Mouse (Mus musculus) MEL (cell line): ENCODE measurements around the gene Vps26b.

Source experiments
- CTCF ChIP-seq, 3 experiments: IDR thresholded peaks in 2 of 3; conservative IDR thresholded peaks in 1 of 3; 2 replicates each; pipeline ENCODE4 v1.5.1; 2011 to 2012; ENCODE audit warnings: low read length in 3 of 3, low read depth in 2 of 3, mild to moderate bottlenecking in 2 of 3, improper control_type of control experiment in 1 of 3, inconsistent platforms in 1 of 3, mixed read lengths in 1 of 3, moderate library complexity in 1 of 3; ENCODE audit not compliant: control insufficient read depth in 1 of 3, insufficient read depth in 1 of 3, poor library complexity in 1 of 3, severe bottlenecking in 1 of 3
- E2F4 ChIP-seq: IDR thresholded peaks from 2 replicates; pipeline ENCODE4 v1.6.1; 2011; ENCODE audit warnings: low read depth, low read length, improper control_type of control experiment, borderline replicate concordance
- GATA1 ChIP-seq: IDR thresholded peaks from 2 replicates; pipeline ENCODE4 v1.6.1; 2011; ENCODE audit warnings: low read depth, low read length, improper control_type of control experiment
- MYC ChIP-seq: IDR thresholded peaks from 2 replicates; pipeline ENCODE4 v1.6.1; 2011; ENCODE audit warnings: low read depth, mild to moderate bottlenecking, low read length, improper control_type of control experiment, moderate library complexity
- NRF1 ChIP-seq: IDR thresholded peaks from 2 replicates; pipeline ENCODE4 v1.6.1; 2014; ENCODE audit warnings: low read depth, mild to moderate bottlenecking, inconsistent platforms, low read length, improper control_type of control experiment, moderate library complexity; ENCODE audit not compliant: poor library complexity, insufficient read depth, severe bottlenecking
- POLR2A ChIP-seq, 2 experiments: IDR thresholded peaks; 2 replicates each; pipeline ENCODE4 v1.6.1; 2011 to 2012; ENCODE audit warnings: low read length in 2 of 2, mild to moderate bottlenecking in 2 of 2, control low read depth in 1 of 2, improper control_type of control experiment in 1 of 2, low read depth in 1 of 2, moderate library complexity in 1 of 2; ENCODE audit not compliant: control insufficient read depth in 1 of 2, insufficient read depth in 1 of 2, poor library complexity in 1 of 2
- SIN3A ChIP-seq: IDR thresholded peaks from 2 replicates; pipeline ENCODE4 v1.6.1; 2012; ENCODE audit warnings: low read length, improper control_type of control experiment, inconsistent platforms
- TBP ChIP-seq: IDR thresholded peaks from 2 replicates; pipeline ENCODE4 v1.8.0; 2011; ENCODE audit warnings: low read depth, low read length, improper control_type of control experiment
- TCF12 ChIP-seq: IDR thresholded peaks from 2 replicates; pipeline ENCODE4 v1.6.1; 2014; ENCODE audit warnings: low read depth, mild to moderate bottlenecking, inconsistent platforms, low read length, improper control_type of control experiment, moderate library complexity
- USF1 ChIP-seq: IDR thresholded peaks from 2 replicates; pipeline ENCODE4 v1.6.1; 2014; ENCODE audit warnings: low read depth, mild to moderate bottlenecking, inconsistent platforms, low read length, improper control_type of control experiment, moderate library complexity
- ZC3H11A ChIP-seq: IDR thresholded peaks from 2 replicates; pipeline ENCODE4 v1.6.1; 2012; ENCODE audit warnings: low read depth, mild to moderate bottlenecking, inconsistent platforms, low read length, improper control_type of control experiment
- ZKSCAN1 ChIP-seq: IDR thresholded peaks from 2 replicates; pipeline ENCODE4 v1.6.1; 2012; ENCODE audit warnings: low read depth, mild to moderate bottlenecking, inconsistent platforms, low read length, improper control_type of control experiment, moderate library complexity
- ZMIZ1 ChIP-seq: IDR thresholded peaks from 2 replicates; pipeline ENCODE4 v1.6.1; 2012; ENCODE audit warnings: low read depth, mild to moderate bottlenecking, inconsistent platforms, low read length, improper control_type of control experiment, moderate library complexity

DNA sequence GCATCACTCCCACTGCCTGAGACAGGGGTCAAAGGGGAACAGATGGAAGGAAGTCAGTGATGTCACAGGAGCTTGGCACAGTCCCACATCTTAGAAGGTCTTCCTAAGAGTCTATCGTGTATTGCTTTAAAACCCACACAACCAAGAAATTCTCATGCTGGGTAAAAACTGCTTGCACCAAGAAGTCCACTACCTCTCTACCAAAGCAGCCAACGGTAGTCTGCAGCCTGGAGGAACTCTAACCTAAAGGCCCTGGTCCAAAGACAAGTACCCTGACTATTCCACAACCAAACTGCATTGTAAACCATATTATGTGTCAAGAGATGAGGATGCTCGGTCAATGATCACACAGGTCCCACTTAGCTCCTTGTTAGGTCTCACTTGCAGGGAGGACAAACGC is 39.7 kb downstream of the Vps26b start:
- no peak for TF ChIP-seq CTCF (IDR thresholded peaks at IDR 0.05 in 2 of 3, conservative IDR thresholded peaks at IDR 0.05 in 1 of 3; ENCODE audit: control insufficient read depth in 1 of 3, insufficient read depth in 1 of 3, low read depth in 2 of 3, low read length in 3 of 3, poor library complexity in 1 of 3, severe bottlenecking in 1 of 3)
- TF ChIP-seq POLR2A (IDR thresholded peaks at IDR 0.05; ENCODE audit: control insufficient read depth in 1 of 2, insufficient read depth in 1 of 2, low read depth in 1 of 2, low read length in 2 of 2, poor library complexity in 1 of 2), result no peak
- TF ChIP-seq NRF1, result no peak
- no peak for TF ChIP-seq ZKSCAN1
- TF ChIP-seq SIN3A, result no peak
- TF ChIP-seq MYC, result no peak
- TF ChIP-seq ZC3H11A, result no peak
- TF ChIP-seq E2F4, result no peak
- no peak for TF ChIP-seq TCF12
- no peak for TF ChIP-seq GATA1
- no peak for TF ChIP-seq ZMIZ1
- no peak for TF ChIP-seq USF1
- TF ChIP-seq TBP, result no peak
